Comparison of ENCODE assay signal across 18 mouse cellular contexts in the genomic region with DNA sequence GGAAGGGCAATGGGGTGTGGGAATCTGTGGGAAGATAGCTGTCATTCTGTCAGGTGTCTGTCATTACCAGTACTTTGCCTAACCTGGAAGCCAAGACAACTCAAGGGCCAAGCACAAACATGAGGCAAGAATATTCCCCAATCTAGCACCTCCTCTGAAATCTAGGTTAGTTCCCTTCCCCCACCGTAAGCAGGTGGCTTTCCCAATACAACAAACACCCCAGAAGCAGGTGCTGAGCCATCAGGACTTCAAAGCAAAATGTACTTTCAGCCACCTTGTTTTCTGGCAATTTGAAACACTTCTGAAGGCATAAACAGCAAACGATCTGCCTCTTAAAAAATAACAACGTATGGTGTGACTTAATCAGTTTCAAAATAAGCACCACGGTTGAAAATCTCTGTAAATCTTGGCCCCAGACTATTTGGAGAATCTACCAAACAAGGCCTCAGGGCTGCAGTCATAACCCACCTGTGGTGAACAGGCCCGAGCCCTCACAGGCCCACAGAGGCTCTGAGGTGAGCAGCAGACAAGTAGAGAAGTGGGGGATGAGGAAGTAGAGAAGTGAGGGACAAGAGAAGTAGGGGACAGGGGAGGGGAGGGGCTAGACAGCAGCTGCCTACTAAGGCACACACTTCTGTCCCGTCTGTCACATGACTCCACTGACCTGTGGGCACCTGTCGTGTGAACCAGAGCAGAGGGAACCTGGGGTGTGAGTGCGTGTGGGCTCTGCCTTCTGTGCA. TPM values are rescaled to one million over a fixed set of nuclear protein-coding genes. Genes with fewer than 3 reads are reported as not detected.
DNase-seq lines count a peak whose midpoint lies in the region; ATAC-seq lines count a peak whose summit lies in the region.
"Had no signal": no experiment of that assay in that cellular context is flagged by ENCODE, and none has a peak within 500 bp of the region (broad histone marks: within the 10 kb centered on the region; RNA-seq: fewer than 3 reads in every experiment).

No protein-coding gene starts in this region.

- no peaks in the 10 kb centered on the region for H3K36me3 ChIP-seq in heart, embryonic 15.5 days
- no peaks in the 10 kb centered on the region for H3K36me3 ChIP-seq in intestine, embryonic 15.5 days
- H3K36me3 ChIP-seq: forebrain, embryonic 15.5 days; midbrain, embryonic 10.5 days had no signal

- WGBS in heart, embryonic 15.5 days, result 72% methylated on average over 8 of the region's 8 CpGs
- 63% methylated on average over 8 of the region's 8 CpGs for WGBS in intestine, embryonic 15.5 days

- H3K9me3 ChIP-seq in heart, embryonic 15.5 days (replicated peaks), result no peaks in the 10 kb centered on the region
- no peaks in the 10 kb centered on the region for H3K9me3 ChIP-seq in intestine, embryonic 15.5 days
- H3K9me3 ChIP-seq: forebrain, embryonic 15.5 days; midbrain, embryonic 10.5 days had no signal

- H3K27ac ChIP-seq in heart, embryonic 15.5 days, result 0 out of 2 replicates have a peak overlapping the region, but pooled peaks have one; percentile 12
- H3K27ac ChIP-seq in intestine, embryonic 15.5 days, result no peak overlapping the region
- H3K27ac ChIP-seq: forebrain, embryonic 15.5 days; midbrain, embryonic 10.5 days had no signal

- DNase-seq in heart, adult 18-20 months, result no peak
- peak; percentile 30 to 35 for DNase-seq in B cell, adult 2 months
- no peak for DNase-seq in embryo, embryonic 11 days
- DNase-seq in urinary bladder, adult 18-20 months (ENCODE audit: low spot score in 2 of 2), result no peak
- DNase-seq: cerebellum, postnatal 36 days; gastrocnemius, postnatal 10 days; kidney, adult 8-10 months; liver; lung, embryonic 14.5 days; right cerebral cortex, postnatal 14 days had no signal

- peaks cover 13% of the 10 kb centered on the region for H3K4me1 ChIP-seq in heart, embryonic 15.5 days (replicated peaks)
- no peaks in the 10 kb centered on the region for H3K4me1 ChIP-seq in intestine, embryonic 15.5 days (replicated peaks)
- H3K4me1 ChIP-seq: midbrain, embryonic 10.5 days had no signal

- no peak overlapping the region for H3K4me2 ChIP-seq in heart, embryonic 15.5 days
- no peak overlapping the region for H3K4me2 ChIP-seq in intestine, embryonic 15.5 days (replicated peaks)
- H3K4me2 ChIP-seq: forebrain, embryonic 15.5 days; heart, embryonic 11.5 days; lung, embryonic 14.5 days had no signal

- H3K27me3 ChIP-seq in heart, embryonic 15.5 days, result peaks cover 24% of the 10 kb centered on the region
- H3K27me3 ChIP-seq in intestine, embryonic 15.5 days (replicated peaks), result no peaks in the 10 kb centered on the region
- H3K27me3 ChIP-seq: forebrain, embryonic 15.5 days had no signal

- ATAC-seq in heart, embryonic 15.5 days (replicated peaks; ENCODE audit: insufficient number of reproducible peaks, insufficient read depth, low FRiP score, low read depth), result no peak
- ATAC-seq in common myeloid progenitor, adult 5-6 weeks (replicated peaks; ENCODE audit: low read depth, poor library complexity, severe bottlenecking), result 0 out of 2 replicates have a peak, but pooled peaks have one; percentile 30
- ATAC-seq in neutrophil, adult 5-6 weeks (ENCODE audit: extremely low read depth, insufficient number of reproducible peaks, low FRiP score, poor library complexity, severe bottlenecking), result peak; percentile 30; the same call in 1 of the 2 replicates
- no peak for ATAC-seq in intestine, embryonic 15.5 days
- ATAC-seq: forebrain, embryonic 15.5 days had no signal

- H3K9ac ChIP-seq in heart, embryonic 15.5 days, result no peak overlapping the region
- H3K9ac ChIP-seq in intestine, embryonic 15.5 days, result no peak overlapping the region
- H3K9ac ChIP-seq: forebrain, embryonic 15.5 days; lung, embryonic 14.5 days had no signal

- no peak overlapping the region for H3K4me3 ChIP-seq in heart, embryonic 15.5 days
- no peak overlapping the region for H3K4me3 ChIP-seq in intestine, embryonic 15.5 days (replicated peaks)
- H3K4me3 ChIP-seq: forebrain, embryonic 15.5 days; midbrain, embryonic 10.5 days had no signal

RNA-seq across cellular contexts. Expression of a gene that starts 45.1 kb away (rescaled TPM):
- polyA plus RNA-seq in heart, embryonic 15.5 days (2015; fragmentation: Nextera tagmentation; extraction: Ambion mirVana), result 22.3 and 28.6 TPM in 2 replicates
- 10 to 100 TPM; 68.7 to 77.8 TPM for total RNA-seq in heart, adult 18-20 months (2021)
- 22.6 and 31.0 TPM in 2 replicates for total RNA-seq in common myeloid progenitor, adult 5-6 weeks (2017)
- total RNA-seq in neutrophil, adult 5-6 weeks (2017), result 60.3 and 62.8 TPM in 2 replicates
- polyA plus RNA-seq in intestine, embryonic 15.5 days (2015; fragmentation: Nextera tagmentation; extraction: Ambion mirVana), result 18.7 and 19.4 TPM in 2 replicates

RNA-seq across cellular contexts. Expression of a gene that starts 55.6 kb away (rescaled TPM):
- polyA plus RNA-seq in heart, embryonic 15.5 days (2015; fragmentation: Nextera tagmentation; extraction: Ambion mirVana), result 0.23 and 0.89 TPM in 2 replicates
- under 1 TPM; 0.42 to 0.59 TPM for total RNA-seq in heart, adult 18-20 months (2021)
- not detected in 2 replicates for total RNA-seq in common myeloid progenitor, adult 5-6 weeks (2017)
- 1.7 and 2.3 TPM in 2 replicates for total RNA-seq in neutrophil, adult 5-6 weeks (2017)
- 0.47 and 0.65 TPM in 2 replicates for polyA plus RNA-seq in intestine, embryonic 15.5 days (2015; fragmentation: Nextera tagmentation; extraction: Ambion mirVana)

RNA-seq across cellular contexts. Expression of a gene that starts 55.7 kb away (rescaled TPM):
- polyA plus RNA-seq in heart, embryonic 15.5 days (2015; fragmentation: Nextera tagmentation; extraction: Ambion mirVana), result 0.08 TPM in 1 of 2 replicates, not detected in the other
- total RNA-seq in heart, adult 18-20 months (2021), result not detected
- total RNA-seq in common myeloid progenitor, adult 5-6 weeks (2017), result not detected in 2 replicates
- total RNA-seq in neutrophil, adult 5-6 weeks (2017), result 0.35 TPM in 1 of 2 replicates, not detected in the other
- polyA plus RNA-seq in intestine, embryonic 15.5 days (2015; fragmentation: Nextera tagmentation; extraction: Ambion mirVana), result not detected in 2 replicates
- polyA plus RNA-seq: forebrain, embryonic 15.5 days; lung, embryonic 14.5 days; midbrain, embryonic 10.5 days; stomach, embryonic 16.5 days had no signal

Comparison
In these comparisons a context has a peak if more than half of its experiments do, and no peak if none do; other contexts are left out.
1. ATAC-seq: peak in common myeloid progenitor, adult 5-6 weeks (single experiment) and neutrophil, adult 5-6 weeks (single experiment); none in heart, embryonic 15.5 days (single experiment) and intestine, embryonic 15.5 days (single experiment).
2. DNase-seq: peak in B cell, adult 2 months (2 of 2); none in heart, adult 18-20 months (0 of 2), embryo, embryonic 11 days (single experiment) and urinary bladder, adult 18-20 months (0 of 2).